Mouse (Mus musculus): ENCODE results near the gene Ifit2. TPM values are rescaled to one million over a fixed set of nuclear protein-coding genes. Genes with fewer than 3 reads are reported as not detected.
A peak's percentile ranks its signal among the peaks of the same experiment; 100 is the strongest.

The Ifit2 gene
- total RNA-seq (2022) = 1 to 10 TPM; 7.1 to 9.4 (median 7.2) TPM

DNA sequence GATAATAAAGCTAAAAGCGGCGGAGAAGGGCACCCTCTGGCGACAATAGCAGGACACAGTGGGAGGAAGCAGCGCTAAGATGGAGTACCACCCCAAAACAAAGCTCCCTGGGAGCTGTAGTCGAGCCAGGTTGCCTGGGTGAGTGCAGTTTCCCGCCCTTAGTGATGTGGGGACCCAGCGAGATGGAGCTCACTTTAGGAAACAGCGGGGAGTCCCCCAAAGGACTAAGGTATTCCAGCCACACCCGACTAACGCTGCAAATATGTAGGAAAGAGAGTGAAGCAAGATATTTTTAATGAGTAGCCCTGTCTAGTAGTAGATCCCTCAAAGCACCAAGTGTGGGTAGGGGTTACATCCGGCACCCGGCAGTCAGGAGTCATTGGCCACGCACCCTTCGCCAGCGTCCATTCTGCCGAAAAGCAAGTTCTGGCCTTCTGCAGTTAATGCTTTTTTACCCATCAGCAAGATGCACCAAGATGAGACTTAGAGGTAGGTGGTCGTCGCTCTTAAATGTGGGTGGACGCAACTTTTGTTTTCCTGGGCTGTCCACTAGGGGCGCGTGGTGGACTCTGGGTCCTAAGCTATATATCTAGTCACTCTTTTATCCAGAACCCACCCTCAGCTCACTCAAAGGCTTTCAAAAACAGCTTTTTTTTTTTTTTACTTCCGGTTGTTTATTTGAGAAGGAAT lies at the start of gene Ifit2:
Gene Ifit2 (plus strand): TSS at position 161 of the 690 bp plus-strand sequence.
- DNase-seq (ENCODE audit: low spot score in 2 of 2) = peak; percentile 26 to 61

DNA sequence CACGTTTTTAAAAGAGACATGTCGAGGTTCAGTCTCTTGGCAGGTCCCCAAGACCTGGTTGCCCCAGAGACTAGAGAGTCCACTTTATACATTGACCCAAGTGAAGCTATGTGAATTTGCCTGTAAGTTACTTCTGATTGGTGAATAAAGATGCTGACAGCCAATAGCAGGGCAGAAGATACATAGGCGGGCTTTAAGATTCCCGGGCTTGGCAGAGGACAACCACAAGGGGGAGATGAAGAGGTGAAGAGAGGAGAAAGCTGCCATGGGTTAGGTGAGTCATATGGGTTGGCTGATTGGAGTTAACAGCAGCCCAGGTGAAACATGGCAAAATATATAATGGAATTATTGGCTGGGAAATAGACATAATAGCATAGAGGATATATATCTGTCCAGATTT lies 49.7 kb upstream of the Ifit2 start:
- DNase-seq (ENCODE audit: low spot score in 2 of 2) = peak; percentile 13 to 32

GRCm38 (mm10) chr19:34505161-34505721 lies 45.3 kb upstream of the Ifit2 start:
- no peak for DNase-seq (ENCODE audit: low spot score in 2 of 2)

DNA sequence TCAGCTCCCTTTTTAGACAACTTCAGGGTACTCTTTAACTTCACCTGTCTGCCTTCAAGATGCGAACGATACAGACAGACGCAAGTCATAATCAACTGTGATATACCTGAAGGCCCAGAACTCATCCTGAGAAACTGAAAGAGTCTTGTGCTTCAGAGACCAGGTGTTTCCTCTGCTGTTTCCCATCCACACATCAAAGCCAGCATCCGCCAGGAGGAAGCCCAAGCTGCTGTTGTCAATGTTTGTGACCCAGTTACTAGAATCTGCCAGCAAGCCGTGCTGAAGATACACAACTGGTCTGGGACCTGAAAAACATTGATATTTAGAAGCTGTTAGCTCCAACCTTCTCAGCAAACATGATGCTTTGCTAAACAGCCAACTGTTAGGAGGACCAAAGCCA lies 39.8 kb upstream of the Ifit2 start:
- DNase-seq (ENCODE audit: low spot score in 2 of 2) = no peak

GRCm38 (mm10) chr19:34511528-34511927 lies 39.0 kb upstream of the Ifit2 start:
- DNase-seq (ENCODE audit: low spot score in 2 of 2) = no peak

DNA sequence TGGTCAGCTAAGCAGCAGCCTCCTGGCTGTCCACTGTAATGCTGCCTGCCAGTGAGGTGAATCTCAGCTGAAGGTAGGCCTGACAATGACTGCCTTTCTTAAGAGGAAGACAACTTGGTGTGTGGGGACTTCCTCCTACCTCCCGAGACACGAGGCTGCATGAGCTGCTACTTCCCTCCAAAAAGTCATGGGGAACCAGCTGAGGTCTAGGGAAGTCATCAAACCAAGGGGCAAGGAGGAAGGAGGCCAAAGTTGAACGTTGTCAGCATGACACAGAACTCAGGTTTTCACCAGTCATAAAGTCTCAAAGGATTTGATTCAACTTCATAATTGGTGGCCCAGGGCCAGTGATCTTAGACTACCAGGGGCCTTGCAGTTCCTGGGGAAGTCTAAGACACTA lies 34.8 kb upstream of the Ifit2 start:
- DNase-seq (ENCODE audit: low spot score in 2 of 2) = no peak

GRCm38 (mm10) chr19:34516346-34516745 lies 34.1 kb upstream of the Ifit2 start:
- no peak for DNase-seq (ENCODE audit: low spot score in 2 of 2)

GRCm38 (mm10) chr19:34517197-34517596 lies 33.3 kb upstream of the Ifit2 start:
- no peak for DNase-seq (ENCODE audit: low spot score in 2 of 2)

DNA sequence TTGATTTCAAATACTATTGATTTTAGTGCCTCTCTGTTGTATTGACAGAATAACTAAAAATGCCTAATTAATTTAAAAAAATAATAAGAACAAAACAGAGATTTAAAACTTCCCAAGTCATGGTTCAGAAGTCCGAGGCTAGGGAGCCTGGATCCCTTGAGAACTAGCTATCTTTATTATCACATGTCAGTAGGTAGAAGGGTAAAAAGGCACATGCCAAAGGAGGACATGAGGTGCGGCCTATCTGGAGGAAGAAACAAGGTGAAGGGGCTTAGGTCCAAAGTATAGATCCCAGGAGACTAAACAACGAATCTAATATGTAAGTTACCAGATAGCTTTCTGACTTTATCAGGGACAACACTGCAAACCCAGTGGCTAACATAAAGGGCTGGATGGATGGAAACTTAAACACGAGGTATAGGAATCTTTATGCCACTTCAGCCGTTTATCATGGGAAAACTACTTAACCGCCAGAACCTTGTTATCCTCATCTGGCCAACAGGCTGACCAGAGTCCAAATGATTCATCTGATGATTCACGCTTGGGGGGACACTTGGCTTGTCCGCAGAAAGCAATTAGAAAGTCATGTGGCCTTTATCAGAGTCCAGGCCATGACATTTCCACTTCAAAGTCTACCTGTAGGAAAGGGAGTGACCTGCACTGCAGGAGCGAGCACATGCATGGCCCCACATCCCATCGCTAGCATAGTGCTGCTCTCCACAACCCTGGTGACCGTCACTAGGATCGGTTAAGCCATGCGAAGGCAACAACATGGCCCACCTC lies 32.5 kb upstream of the Ifit2 start:
- DNase-seq (ENCODE audit: low spot score in 2 of 2) = no peak

GRCm38 (mm10) chr19:34518786-34519185 lies 31.7 kb upstream of the Ifit2 start:
- no peak for DNase-seq (ENCODE audit: low spot score in 2 of 2)

DNA sequence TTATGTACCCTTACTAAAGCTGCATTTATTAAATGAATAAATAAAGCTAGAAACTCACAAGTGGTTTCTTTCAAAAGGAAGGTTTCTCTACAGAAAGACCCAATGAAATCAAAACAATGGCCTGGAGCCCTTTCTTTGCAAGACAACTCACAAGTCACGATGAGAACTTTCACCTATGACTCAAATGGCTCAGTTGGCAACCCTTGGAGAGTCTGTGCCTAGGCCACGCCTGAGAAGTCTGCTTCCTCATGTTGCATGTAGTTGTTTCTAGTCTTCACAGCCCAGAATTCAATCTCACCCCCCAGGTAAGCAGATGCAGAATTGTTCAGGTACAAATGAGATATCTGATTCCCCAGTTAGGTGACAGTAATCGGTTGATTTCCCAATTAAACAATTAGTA lies 30.8 kb upstream of the Ifit2 start:
- DNase-seq (ENCODE audit: low spot score in 2 of 2) = no peak

- no peak for DNase-seq (ENCODE audit: low spot score in 2 of 2)
These were observed 30.4 kb upstream of the Ifit2 start for GRCm38 (mm10) chr19:34520051-34520450.

GRCm38 (mm10) chr19:34521361-34521760 lies 29.1 kb upstream of the Ifit2 start:
- no peak for DNase-seq (ENCODE audit: low spot score in 2 of 2)

- no peak for DNase-seq (ENCODE audit: low spot score in 2 of 2)
These were observed 28.5 kb upstream of the Ifit2 start for GRCm38 (mm10) chr19:34521978-34522377.

DNA sequence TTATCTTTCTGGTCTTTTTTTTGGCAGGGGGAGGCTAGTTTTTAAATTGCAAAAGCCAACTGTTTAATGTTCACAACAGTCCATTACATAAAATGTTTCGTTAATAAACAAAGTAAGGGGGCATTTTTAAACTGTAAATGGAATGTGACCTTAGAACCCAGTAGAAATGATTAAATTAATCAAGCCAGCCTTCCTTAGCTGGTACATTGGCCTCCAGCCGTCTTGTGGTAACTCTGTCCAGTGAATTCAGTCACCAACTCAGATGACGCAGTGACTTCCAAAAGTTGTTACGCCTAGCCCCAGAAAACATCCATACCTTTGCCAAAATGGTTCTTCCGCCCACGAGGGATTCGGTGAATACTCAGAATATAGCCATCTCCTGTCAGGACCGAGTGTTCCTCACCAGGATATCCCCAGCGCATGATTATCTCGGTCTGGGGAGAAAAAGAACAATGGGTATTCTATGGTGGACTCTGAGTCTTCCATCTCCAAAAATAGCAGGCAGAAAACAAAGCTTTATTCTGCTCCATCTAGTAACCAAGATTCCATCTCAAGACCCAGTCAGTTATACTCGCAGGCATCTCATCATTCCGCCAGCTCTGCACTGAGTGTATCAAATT lies 27.3 kb upstream of the Ifit2 start:
- no peak for DNase-seq (ENCODE audit: low spot score in 2 of 2)

DNA sequence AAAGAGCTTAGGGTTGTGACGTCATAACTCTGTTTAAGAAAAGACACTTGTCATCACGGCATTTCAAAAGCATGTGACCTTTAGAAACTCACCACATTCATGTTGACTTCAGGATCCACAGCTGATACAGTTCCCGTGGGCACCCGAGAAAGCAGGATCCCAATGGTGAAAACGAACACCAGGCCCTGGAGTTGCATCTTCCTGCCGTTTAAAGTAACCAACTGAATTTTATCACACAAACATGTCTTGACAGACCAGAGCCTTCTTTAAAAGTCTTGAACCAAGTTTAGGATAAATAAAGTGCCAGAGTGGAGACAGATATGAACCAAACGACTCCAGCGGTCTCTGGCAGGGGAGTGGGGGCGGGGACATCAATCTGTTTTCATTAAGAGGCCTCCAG lies 25.8 kb upstream of the Ifit2 start:
- no peak for DNase-seq (ENCODE audit: low spot score in 2 of 2)

DNA sequence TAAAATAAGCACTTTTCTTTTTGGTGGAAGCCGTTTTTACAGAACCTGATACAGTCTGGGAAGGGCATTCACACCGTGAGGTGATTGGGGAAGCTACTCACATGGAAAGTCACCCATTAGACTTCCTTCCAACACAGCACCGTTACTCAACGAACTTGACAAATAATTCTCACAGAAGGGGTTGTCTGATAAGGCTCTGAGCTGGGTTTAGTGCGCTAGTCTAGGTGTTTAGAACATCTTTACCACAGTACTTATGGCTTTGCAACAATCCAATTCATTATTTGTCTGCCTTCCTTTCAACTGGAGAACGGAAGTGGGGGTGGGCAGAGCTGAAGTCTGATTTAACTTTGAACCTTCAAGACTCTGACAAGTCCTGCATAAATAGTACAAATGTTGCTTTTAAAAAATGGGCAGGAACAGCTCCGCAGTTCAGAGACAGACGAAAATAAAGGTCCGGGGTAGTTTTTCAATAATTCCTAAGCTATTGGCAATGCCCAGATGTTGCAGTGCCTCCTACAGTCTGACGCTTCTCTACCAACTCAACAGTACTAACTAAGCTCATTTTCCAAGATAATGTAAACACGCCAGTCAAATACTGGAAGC lies 24.1 kb upstream of the Ifit2 start:
- no peak for DNase-seq (ENCODE audit: low spot score in 2 of 2)

DNA sequence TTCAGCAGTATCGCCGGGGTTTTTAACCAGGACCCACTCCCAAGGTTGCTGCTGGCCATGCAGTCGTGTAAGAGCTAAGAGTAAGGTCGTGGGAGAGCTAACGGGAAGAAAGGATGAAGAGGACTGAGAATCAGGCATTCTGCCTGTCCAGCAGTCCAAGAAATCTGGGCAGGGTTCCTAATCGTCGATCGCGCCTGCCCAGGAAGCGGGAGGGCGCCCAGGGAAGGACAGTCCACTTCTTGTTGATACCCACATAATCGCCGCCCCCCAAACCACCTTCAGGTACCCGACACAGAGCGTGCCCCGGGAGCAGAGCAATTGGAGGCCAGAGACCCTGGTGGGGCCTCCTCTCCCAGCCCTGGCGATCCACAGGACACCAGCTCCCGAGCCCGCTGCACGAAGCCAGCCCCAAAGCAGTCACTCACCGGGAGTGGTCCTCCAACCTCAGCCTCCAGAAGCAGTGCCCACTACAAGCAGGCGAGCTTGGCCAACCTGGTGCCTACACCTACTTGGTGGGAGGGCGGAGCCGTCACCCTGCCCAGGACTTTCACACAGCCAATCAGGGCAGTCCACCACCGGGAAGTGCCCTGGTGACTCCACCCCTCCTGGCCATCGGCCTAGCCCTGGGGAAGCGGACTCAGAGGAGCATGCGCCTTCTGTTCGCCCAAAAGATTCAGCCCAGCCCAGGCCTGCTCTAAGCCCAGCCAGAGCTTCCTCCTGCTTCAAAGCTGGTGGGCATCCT lies 23.4 kb upstream of the Ifit2 start, which contains the start of gene Lipa:
Gene Lipa (minus strand): TSS at position 534 of the 742 bp plus-strand sequence.
- DNase-seq (ENCODE audit: low spot score in 2 of 2) = peak; percentile 74 to 93

DNA sequence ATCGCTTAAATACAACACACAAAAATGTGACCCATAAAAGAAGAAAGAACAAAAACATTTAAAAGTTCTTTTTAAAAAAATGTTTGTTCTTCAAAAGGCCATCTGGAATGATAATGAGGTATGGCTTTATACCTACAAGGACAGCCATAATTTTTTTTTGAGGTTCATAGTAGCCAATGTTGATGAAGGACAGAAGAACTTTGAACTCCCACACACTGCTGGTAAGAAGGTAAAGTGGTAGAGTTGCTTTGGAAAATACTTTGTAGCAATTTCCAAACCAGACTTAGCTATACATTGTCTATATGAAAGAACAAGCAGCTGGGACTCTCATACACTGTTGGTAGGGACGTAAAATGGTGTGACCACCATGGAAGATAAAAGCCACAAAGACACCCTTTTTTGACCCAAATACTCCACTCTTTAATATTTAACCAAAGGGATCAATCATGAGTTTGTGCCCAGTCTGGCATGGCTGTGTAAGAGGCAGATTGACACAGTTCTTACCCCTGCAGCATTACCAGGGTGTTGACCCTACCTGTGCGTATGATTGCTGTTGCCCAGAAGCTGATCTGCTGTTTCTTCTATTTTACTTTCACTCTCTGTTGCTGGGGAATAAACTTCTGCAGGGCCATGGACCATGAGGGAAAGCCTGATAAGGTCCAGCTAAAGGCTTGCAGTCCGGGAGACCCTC lies 18.3 kb upstream of the Ifit2 start:
- no peak for DNase-seq (ENCODE audit: low spot score in 2 of 2)

DNA sequence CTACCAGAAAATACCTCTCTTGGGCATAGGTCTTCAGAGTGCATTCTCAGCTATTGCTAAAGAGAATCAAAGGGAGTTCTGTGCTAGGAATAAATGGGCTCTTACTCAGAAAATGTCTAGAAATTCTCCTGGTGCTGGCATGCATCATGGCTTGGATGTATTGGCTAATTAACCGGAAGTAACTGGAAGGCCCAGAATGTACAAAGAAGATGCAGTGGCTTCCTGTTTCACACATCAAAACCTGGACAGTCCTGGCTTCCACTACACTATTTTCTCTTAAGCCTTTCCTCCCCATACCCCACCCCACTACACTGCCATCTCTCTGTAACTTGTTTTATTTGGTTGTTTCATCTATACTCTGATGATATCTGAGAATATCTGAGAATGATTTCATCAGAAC lies 11.1 kb upstream of the Ifit2 start:
- no peak for DNase-seq (ENCODE audit: low spot score in 2 of 2)
